Mouse (Mus musculus): Measurements from ENCODE around the gene Phkb.

DNA sequence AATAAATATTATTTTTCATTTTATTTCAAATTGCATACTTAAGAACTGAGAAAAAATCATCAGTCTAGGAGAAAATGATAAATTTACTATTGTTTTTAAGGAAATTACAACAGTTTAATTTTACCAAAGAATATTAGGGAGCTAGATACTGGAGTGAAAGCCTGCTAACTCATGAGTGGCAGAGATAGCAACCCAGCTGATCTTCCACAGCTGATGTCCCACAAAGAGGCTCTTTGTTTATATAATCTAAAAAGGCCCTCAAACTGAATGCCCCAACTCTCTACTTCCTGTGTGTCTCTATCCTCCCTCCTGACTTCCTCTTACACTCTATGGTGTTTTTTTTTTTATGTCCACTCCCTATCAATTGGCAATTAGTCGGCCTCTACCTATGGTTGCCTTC, 152.2 kb downstream of the Phkb start:
- no peak for TF ChIP-seq CTCF (IDR thresholded peaks at IDR 0.05; ENCODE audit: low read depth)
- no peak for TF ChIP-seq EP300 (IDR thresholded peaks at IDR 0.05; ENCODE audit: low read depth)

All from heart, postnatal 0 days (tissue).